Mouse (Mus musculus): ENCODE results near the gene Exoc6b.

The Exoc6b gene

GRCm38 (mm10) chr6:84882663-84883517 lies 186.4 kb downstream of the Exoc6b start:
- DNase-seq (ENCODE audit: low spot score in 2 of 2) = no peak

GRCm38 (mm10) chr6:84875869-84876268 lies 193.4 kb downstream of the Exoc6b start:
- no peak for DNase-seq (ENCODE audit: low spot score in 2 of 2)

- DNase-seq (ENCODE audit: low spot score in 2 of 2) = no peak
Observed at GRCm38 (mm10) chr6:84867114-84867513, 202.2 kb downstream of the Exoc6b start.

GRCm38 (mm10) chr6:84864625-84865024 lies 204.7 kb downstream of the Exoc6b start:
- no peak for DNase-seq (ENCODE audit: low spot score in 2 of 2)

- no peak for DNase-seq (ENCODE audit: low spot score in 2 of 2)
Observed at GRCm38 (mm10) chr6:84863816-84864375, 205.4 kb downstream of the Exoc6b start.

- DNase-seq (ENCODE audit: low spot score in 2 of 2) = no peak
Observed at GRCm38 (mm10) chr6:84845665-84846064, 223.6 kb downstream of the Exoc6b start.

GRCm38 (mm10) chr6:84841138-84841537 lies 228.2 kb downstream of the Exoc6b start:
- no peak for DNase-seq (ENCODE audit: low spot score in 2 of 2)

- no peak for DNase-seq (ENCODE audit: low spot score in 2 of 2)
Observed at GRCm38 (mm10) chr6:84807546-84807945, 261.8 kb downstream of the Exoc6b start.

- DNase-seq (ENCODE audit: low spot score in 2 of 2) = no peak
Observed at GRCm38 (mm10) chr6:84806132-84806730, 263.1 kb downstream of the Exoc6b start.

- DNase-seq (ENCODE audit: low spot score in 2 of 2) = no peak
Observed at GRCm38 (mm10) chr6:84798736-84799135, 270.6 kb downstream of the Exoc6b start.

GRCm38 (mm10) chr6:84783994-84784393 lies 285.3 kb downstream of the Exoc6b start:
- no peak for DNase-seq (ENCODE audit: low spot score in 2 of 2)

- no peak for DNase-seq (ENCODE audit: low spot score in 2 of 2)
Observed at GRCm38 (mm10) chr6:84779987-84780386, 289.3 kb downstream of the Exoc6b start.

- no peak for DNase-seq (ENCODE audit: low spot score in 2 of 2)
Observed at GRCm38 (mm10) chr6:84778970-84779369, 290.3 kb downstream of the Exoc6b start.

- no peak for DNase-seq (ENCODE audit: low spot score in 2 of 2)
Observed at GRCm38 (mm10) chr6:84775908-84776307, 293.4 kb downstream of the Exoc6b start.

GRCm38 (mm10) chr6:84755266-84755665 lies 314.0 kb downstream of the Exoc6b start:
- DNase-seq (ENCODE audit: low spot score in 2 of 2) = no peak

- DNase-seq (ENCODE audit: low spot score in 2 of 2) = no peak
Observed at GRCm38 (mm10) chr6:84752806-84753420, 316.4 kb downstream of the Exoc6b start.

GRCm38 (mm10) chr6:84751409-84751808 lies 317.9 kb downstream of the Exoc6b start:
- no peak for DNase-seq (ENCODE audit: low spot score in 2 of 2)

- no peak for DNase-seq (ENCODE audit: low spot score in 2 of 2)
Observed at GRCm38 (mm10) chr6:84746847-84747395, 322.4 kb downstream of the Exoc6b start.

- DNase-seq (ENCODE audit: low spot score in 2 of 2) = no peak
Observed at GRCm38 (mm10) chr6:84746193-84746846, 323.0 kb downstream of the Exoc6b start.

- DNase-seq (ENCODE audit: low spot score in 2 of 2) = no peak
Observed at GRCm38 (mm10) chr6:84745570-84745969, 323.7 kb downstream of the Exoc6b start.

GRCm38 (mm10) chr6:84742227-84742626 lies 327.1 kb downstream of the Exoc6b start:
- no peak for DNase-seq (ENCODE audit: low spot score in 2 of 2)

GRCm38 (mm10) chr6:84736942-84737341 lies 332.4 kb downstream of the Exoc6b start:
- DNase-seq (ENCODE audit: low spot score in 2 of 2) = peak in 1 of 2 experiments; percentile 20
